Mouse (Mus musculus): ENCODE data around the gene Pabpn1l.
"Not testable (repeated sequence)": the region's sequence is repeated elsewhere in the genome, so short reads cannot be mapped to it uniquely, and the experiment has no call there.

GRCm38 (mm10) chr8:122573176-122573575 lies 49.4 kb downstream of the Pabpn1l start:
- not testable (repeated sequence) for TF ChIP-seq POLR2A (IDR thresholded peaks at IDR 0.05; ENCODE audit: low read depth, low read length); CTCF (conservative IDR thresholded peaks at IDR 0.05; ENCODE audit: insufficient read depth, insufficient read length, low read depth, low read length)

Data from kidney, adult 2 months (tissue).